Mouse (Mus musculus) lung, postnatal 0 days (tissue): ENCODE results near the gene Hoxa5. TPM values are rescaled to one million over a fixed set of nuclear protein-coding genes. Genes with fewer than 3 reads are reported as not detected.
A peak's percentile ranks its signal among the peaks of the same experiment; 100 is the strongest.

Experiments used
- ATAC-seq: fragments of 200-750 bp; cut with Nextera tagmentation; 2 replicates; pipeline ENCODE4 v1.8.0; 2017; ENCODE audit warnings: moderate library complexity
- DNase-seq: peaks from one replicate; pipeline ENCODE4 v3.0.0-alpha.2; 2016; ENCODE audit warnings: low spot score
- H3K27ac ChIP-seq: fragments of 300-500 bp; sonication (generic); 2 replicates; pipeline ENCODE4 v1.5.1; 2014; ENCODE audit warnings: antibody characterized with exemption, mild to moderate bottlenecking, low read length, mixed read lengths
- H3K27me3 ChIP-seq: fragments of 300-500 bp; sonication (generic); replicated peaks from 2 replicates; pipeline ENCODE4 v1.6.1; 2014; ENCODE audit warnings: low read length, mixed read lengths; ENCODE audit not compliant: insufficient read depth
- H3K36me3 ChIP-seq: fragments of 300-500 bp; sonication (generic); 2 replicates; pipeline ENCODE4 v1.6.1; 2014; ENCODE audit warnings: low read length, mixed read lengths; ENCODE audit not compliant: insufficient read depth
- H3K4me1 ChIP-seq: fragments of 300-500 bp; sonication (generic); 2 replicates; pipeline ENCODE4 v1.6.1; 2014; ENCODE audit warnings: antibody characterized with exemption, low read depth, low read length, mixed read lengths; ENCODE audit not compliant: insufficient read depth
- H3K4me2 ChIP-seq: fragments of 300-500 bp; sonication (generic); replicated peaks from 2 replicates; pipeline ENCODE4 v1.6.1; 2014; ENCODE audit warnings: low read depth, mild to moderate bottlenecking, low read length, moderate library complexity, mixed read lengths
- H3K4me3 ChIP-seq: fragments of 300-500 bp; sonication (generic); 2 replicates; pipeline ENCODE4 v1.5.1; 2014; ENCODE audit warnings: low read depth, low read length
- H3K9ac ChIP-seq: fragments of 300-500 bp; sonication (generic); replicated peaks from 2 replicates; pipeline ENCODE4 v1.6.1; 2014; ENCODE audit warnings: low read depth, mild to moderate bottlenecking
- H3K9me3 ChIP-seq: fragments of 300-500 bp; sonication (generic); 2 replicates; pipeline ENCODE4 v1.6.1; 2016; ENCODE audit warnings: low read length, mixed read lengths
- CTCF ChIP-seq: IDR thresholded peaks from 2 replicates; pipeline ENCODE4 v1.5.1; 2016; ENCODE audit warnings: antibody characterized with exemption, mild to moderate bottlenecking
- EP300 ChIP-seq: IDR thresholded peaks from 2 replicates; pipeline ENCODE4 v1.6.1; 2016; ENCODE audit warnings: antibody characterized with exemption, mild to moderate bottlenecking, control low read depth
- WGBS: fragments of 180-500 bp; shearing (Covaris S2); extraction: QIAGEN DNeasy Blood & Tissue Kit; methylation state at CpG from one replicate; pipeline ENCODE4 v1.1.7; 2014; 5-methylcytosine and 5-hydroxymethylcytosine counted together
- polyA plus RNA-seq: library from polyadenylated mRNA; unstranded; fragments of >200 nt; fragmentation: Nextera tagmentation; extraction: Ambion mirVana; gene quantifications from 2 replicates; pipeline ENCODE4 v1.2.1, GENCODE M21; 2015

Hoxa5 gene
- polyA plus RNA-seq: 39.7 and 40.3 TPM in 2 replicates

- peak; percentile 93 for ATAC-seq
Measured at GRCm38 (mm10) chr6:52204050-52204752, at the start of gene Hoxa5. Gene Hoxa5 (minus strand): TSS chr6:52204587.

GRCm38 (mm10) chr6:52253511-52254500 lies 49.4 kb upstream of the Hoxa5 start:
- Histone ChIP-seq H3K9ac (no peak overlapping the region), H3K4me2 (no peak overlapping the region), H3K36me3 (no peaks in the 10 kb centered on the region), H3K4me1 (no peaks in the 10 kb centered on the region), H3K27me3 (peaks cover 87% of the 10 kb centered on the region), H3K4me3 (peak overlapping the region; percentile 12; the same call in 1 of the 2 replicates), H3K9me3 (no peaks in the 10 kb centered on the region), H3K27ac (no peak overlapping the region)
- TF ChIP-seq CTCF (no peak), EP300 (no peak)
- WGBS: 2% methylated on average over 59 of the region's 59 CpGs
- ATAC-seq (no peak), DNase-seq (no peak)

More at GRCm38 (mm10) chr6:52204050-52204752, at the start of gene Hoxa5:
- peak; percentile 94 for TF ChIP-seq CTCF
- peak; percentile 84 for TF ChIP-seq EP300
- no peaks in the 10 kb centered on the region for H3K36me3 ChIP-seq
- peak within 1 kb of the TSS; percentile 55 for H3K4me2 ChIP-seq
- DNase-seq: peak; percentile 98
- H3K9ac ChIP-seq: peak within 1 kb of the TSS; percentile 92
- peaks cover 30% of the 10 kb centered on the region; the same call in 1 of the 2 replicates for H3K27me3 ChIP-seq
- H3K9me3 ChIP-seq: no peaks in the 10 kb centered on the region
- peak within 1 kb of the TSS; percentile 87 for H3K27ac ChIP-seq
- peak within 1 kb of the TSS; percentile 60 for H3K4me3 ChIP-seq
- H3K4me1 ChIP-seq: no peaks in the 10 kb centered on the region; the same call in 1 of the 2 replicates
- WGBS: under 1% methylated on average over 65 of the region's 65 CpGs

GRCm38 (mm10) chr6:52252775-52253376 lies 48.5 kb upstream of the Hoxa5 start:
- no peaks in the 10 kb centered on the region for H3K4me1 ChIP-seq
- no peak overlapping the region for H3K4me2 ChIP-seq
- no peaks in the 10 kb centered on the region for H3K36me3 ChIP-seq
- 2% methylated on average over 35 of the region's 35 CpGs for WGBS
- no peak overlapping the region for H3K4me3 ChIP-seq
- peaks cover 88% of the 10 kb centered on the region for H3K27me3 ChIP-seq
- H3K9me3 ChIP-seq: no peaks in the 10 kb centered on the region
- H3K27ac ChIP-seq: no peak overlapping the region
- no peak overlapping the region for H3K9ac ChIP-seq
- TF ChIP-seq CTCF: no peak
- TF ChIP-seq EP300: no peak
- ATAC-seq: no peak; the same call in 1 of the 2 replicates
- DNase-seq: no peak

- H3K4me1 ChIP-seq: no peaks in the 10 kb centered on the region
- TF ChIP-seq CTCF: no peak
- TF ChIP-seq EP300: no peak
- no peak overlapping the region for H3K4me2 ChIP-seq
- peaks cover 86% of the 10 kb centered on the region for H3K27me3 ChIP-seq
- no peak overlapping the region for H3K9ac ChIP-seq
- ATAC-seq: no peak
- WGBS: 6% methylated on average over 24 of the region's 24 CpGs
- no peaks in the 10 kb centered on the region for H3K9me3 ChIP-seq
- H3K27ac ChIP-seq: no peak overlapping the region
- no peak overlapping the region for H3K4me3 ChIP-seq
- H3K36me3 ChIP-seq: no peaks in the 10 kb centered on the region
- no peak for DNase-seq
Measured at GRCm38 (mm10) chr6:52252016-52252774, 47.8 kb upstream of the Hoxa5 start.

GRCm38 (mm10) chr6:52251177-52251879 lies 46.9 kb upstream of the Hoxa5 start:
- WGBS: 12% methylated on average over 7 of the region's 7 CpGs
- TF ChIP-seq EP300 (no peak), CTCF (no peak)

More at GRCm38 (mm10) chr6:52251177-52251879, 46.9 kb upstream of the Hoxa5 start:
- Histone ChIP-seq H3K4me3 (no peak overlapping the region), H3K4me2 (no peak overlapping the region), H3K36me3 (no peaks in the 10 kb centered on the region), H3K27ac (no peak overlapping the region), H3K27me3 (peaks cover 86% of the 10 kb centered on the region), H3K9ac (no peak overlapping the region), H3K9me3 (no peaks in the 10 kb centered on the region), H3K4me1 (no peaks in the 10 kb centered on the region)
- ATAC-seq (no peak), DNase-seq (no peak)
